Mouse (Mus musculus): ENCODE measurements around the gene Ncam2.
A peak's percentile ranks its signal among the peaks of the same experiment; 100 is the strongest.

The Ncam2 gene

GRCm38 (mm10) chr16:81200201-81201071 lies at the start of gene Ncam2:
TSS of gene Ncam2 (plus strand) at chr16:81200697.
- DNase-seq: peak; percentile 72

GRCm38 (mm10) chr16:81170828-81171227 lies 29.7 kb upstream of the Ncam2 start:
- no peak for DNase-seq

- DNase-seq: peak; percentile 78
Observed at GRCm38 (mm10) chr16:81175302-81175943, 25.1 kb upstream of the Ncam2 start.

- DNase-seq: no peak
Observed at GRCm38 (mm10) chr16:81179801-81180200, 20.7 kb upstream of the Ncam2 start.

GRCm38 (mm10) chr16:81187579-81188179 lies 12.8 kb upstream of the Ncam2 start:
- no peak for DNase-seq

GRCm38 (mm10) chr16:81191621-81192020 lies 8.9 kb upstream of the Ncam2 start:
- no peak for DNase-seq

- DNase-seq: no peak
Observed at GRCm38 (mm10) chr16:81192607-81193006, 7.9 kb upstream of the Ncam2 start.

GRCm38 (mm10) chr16:81199467-81199866 lies 1.0 kb upstream of the Ncam2 start:
- no peak for DNase-seq

- no peak for DNase-seq
Observed at GRCm38 (mm10) chr16:81201471-81201870, 974 bp downstream of the Ncam2 start.

GRCm38 (mm10) chr16:81201992-81202391 lies 1.5 kb downstream of the Ncam2 start:
- peak; percentile 84 for DNase-seq

GRCm38 (mm10) chr16:81202721-81203161 lies 2.2 kb downstream of the Ncam2 start:
- peak; percentile 27 for DNase-seq

GRCm38 (mm10) chr16:81204405-81205034 lies 4.0 kb downstream of the Ncam2 start:
- DNase-seq: peak; percentile 10

- no peak for DNase-seq
Observed at GRCm38 (mm10) chr16:81221176-81221575, 20.7 kb downstream of the Ncam2 start.

GRCm38 (mm10) chr16:81223841-81224240 lies 23.3 kb downstream of the Ncam2 start:
- DNase-seq: peak; percentile 24

GRCm38 (mm10) chr16:81224253-81224652 lies 23.8 kb downstream of the Ncam2 start:
- DNase-seq: no peak

- DNase-seq: no peak
Observed at GRCm38 (mm10) chr16:81254875-81255274, 54.4 kb downstream of the Ncam2 start.

- no peak for DNase-seq
Observed at GRCm38 (mm10) chr16:81260429-81260828, 59.9 kb downstream of the Ncam2 start.

GRCm38 (mm10) chr16:81273597-81274360 lies 73.3 kb downstream of the Ncam2 start:
- no peak for DNase-seq

- peak; percentile 54 for DNase-seq
Observed at GRCm38 (mm10) chr16:81284241-81284640, 83.7 kb downstream of the Ncam2 start.

GRCm38 (mm10) chr16:81284859-81285837 lies 84.7 kb downstream of the Ncam2 start:
- no peak for DNase-seq

- DNase-seq: no peak
Observed at GRCm38 (mm10) chr16:81285882-81286281, 85.4 kb downstream of the Ncam2 start.
